Mouse (Mus musculus) CD4-positive naive resting alpha-beta T cell, adult 57 days (primary cell): ENCODE results near the gene Epm2a. TPM values are rescaled to one million over a fixed set of nuclear protein-coding genes. Genes with fewer than 3 reads are reported as not detected.

Experiments
- total RNA-seq: library from RNA; stranded (reverse); gene quantifications from one replicate; pipeline ENCODE4 v1.2.4, GENCODE M21; 2023

Epm2a gene
- 0.98 TPM for total RNA-seq

DNA sequence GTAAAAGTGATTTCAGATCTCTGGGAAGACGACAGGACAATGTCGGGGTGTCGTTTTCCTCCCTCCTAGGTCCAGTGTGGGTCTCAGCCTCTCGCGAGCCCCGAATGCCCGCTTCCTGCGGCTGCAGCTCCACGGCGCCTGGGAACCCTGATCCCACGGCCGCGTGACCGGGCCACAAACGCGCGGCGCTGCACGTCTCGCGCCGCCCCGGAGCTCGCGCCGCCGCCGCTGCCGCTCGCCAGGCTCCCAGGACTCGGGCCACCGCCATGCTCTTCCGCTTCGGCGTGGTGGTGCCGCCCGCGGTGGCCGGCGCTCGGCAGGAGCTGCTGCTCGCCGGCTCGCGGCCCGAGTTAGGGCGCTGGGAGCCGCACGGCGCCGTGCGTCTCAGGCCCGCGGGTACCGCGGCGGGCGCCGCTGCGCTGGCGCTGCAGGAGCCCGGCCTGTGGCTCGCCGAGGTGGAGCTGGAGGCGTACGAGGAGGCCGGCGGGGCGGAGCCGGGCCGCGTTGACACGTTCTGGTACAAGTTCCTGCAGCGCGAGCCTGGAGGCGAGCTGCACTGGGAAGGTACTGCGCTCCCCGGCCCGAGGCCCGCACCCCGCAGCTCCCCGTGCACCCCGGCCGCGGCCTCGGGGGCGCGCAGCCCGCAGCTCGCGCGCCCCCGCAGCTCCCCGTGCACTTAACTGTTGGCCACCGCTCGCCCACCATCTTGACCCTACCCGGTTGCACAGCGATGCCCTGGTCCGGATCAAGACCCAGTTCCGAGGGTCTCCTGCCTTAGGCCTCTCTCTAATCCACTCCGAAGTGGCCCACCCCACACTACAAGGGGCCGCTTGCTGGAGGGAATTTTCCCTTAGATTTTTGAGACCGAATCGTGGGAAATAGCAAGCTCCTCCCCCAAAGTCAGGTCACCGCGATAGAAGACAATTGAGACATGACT is at the start of gene Epm2a:
Gene Epm2a (plus strand): TSS at position 200 of the 937 bp plus-strand sequence.

Other genes starting within 250 kb of the Epm2a start
- 40.6 TPM for gene Shprh, start 194.0 kb upstream of the Epm2a start, total RNA-seq
- gene Fbxo30, start 62.1 kb upstream of the Epm2a start, total RNA-seq: 9.0 TPM